Mouse (Mus musculus): ENCODE measurements around the gene Osbpl8. TPM values are rescaled to one million over a fixed set of nuclear protein-coding genes. Genes with fewer than 3 reads are reported as not detected.
"Not testable (repeated sequence)": the region's sequence is repeated elsewhere in the genome, so short reads cannot be mapped to it uniquely, and the experiment has no call there.

Gene Osbpl8
- polyA plus RNA-seq, 1 experiment from 2014 or later = 7.6 TPM

DNA sequence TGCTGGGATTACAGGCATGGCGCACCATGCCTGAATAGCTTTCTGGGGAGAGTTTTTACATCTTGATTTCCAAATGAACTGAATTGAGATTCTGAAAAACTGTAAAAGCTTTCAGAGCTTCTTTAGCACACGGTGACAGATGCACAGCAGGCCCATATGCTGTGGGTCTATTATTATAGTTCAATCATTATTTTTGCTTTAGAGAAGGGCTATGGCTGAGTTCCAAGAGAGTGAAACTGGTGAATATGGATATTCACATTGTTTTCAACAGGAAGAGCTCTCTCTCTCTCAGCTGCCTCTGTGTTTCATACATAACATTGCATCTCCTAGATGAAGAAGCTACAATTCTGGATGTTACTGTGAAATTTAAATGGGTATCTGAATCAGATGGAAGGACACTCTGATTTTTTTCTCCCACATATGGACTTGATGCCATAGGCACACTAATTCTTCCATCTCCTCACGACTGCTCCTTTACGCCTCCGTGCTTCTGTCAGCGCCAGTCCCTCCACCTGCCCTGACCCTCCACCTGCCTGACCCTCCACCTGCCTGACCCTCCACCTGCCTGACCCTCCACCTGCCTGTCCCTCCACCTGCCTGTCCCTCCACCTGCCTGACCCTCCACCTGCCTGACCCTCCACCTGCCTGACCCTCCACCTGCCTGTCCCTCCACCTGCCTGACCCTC lies 25.7 kb downstream of the Osbpl8 start:
- 87% methylated on average over 6 of the region's 6 CpGs for WGBS (ENCODE audit: insufficient replicate concordance)
- H3K9ac ChIP-seq = no peak overlapping the region
- no peak for ATAC-seq (ENCODE audit: low read depth)
- no peak overlapping the region for H3K4me3 ChIP-seq (replicated peaks)
- H3K9me3 ChIP-seq (replicated peaks) = no peaks in the 10 kb centered on the region
- H3K4me1 ChIP-seq (replicated peaks) = peaks cover 13% of the 10 kb centered on the region; the same call in 1 of the 2 replicates
- H3K36me3 ChIP-seq = no peaks in the 10 kb centered on the region
- H3K4me2 ChIP-seq = no peak overlapping the region
- H3K27me3 ChIP-seq = no peaks in the 10 kb centered on the region
- no peak overlapping the region for H3K27ac ChIP-seq
- DNase-seq = no peak

DNA sequence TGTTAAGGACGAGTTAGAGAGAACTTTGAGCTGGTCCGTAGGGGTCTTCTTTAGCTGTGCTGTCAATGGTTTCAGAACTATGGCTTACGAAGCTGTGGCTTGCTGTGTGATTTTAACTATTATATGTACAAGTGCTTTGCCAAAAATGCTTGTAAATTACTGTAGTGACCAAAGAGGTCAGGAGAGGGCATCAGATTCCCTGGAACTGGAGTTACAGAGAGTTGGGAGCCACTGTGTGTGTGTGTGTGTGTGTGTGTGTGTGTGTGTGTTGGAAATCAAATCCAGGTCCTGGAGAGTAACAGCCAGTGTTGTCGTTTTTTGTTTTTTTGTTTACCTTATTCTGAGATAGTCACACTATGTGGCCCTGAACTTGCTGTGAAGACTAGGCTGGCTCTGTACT lies 29.0 kb downstream of the Osbpl8 start:
- ATAC-seq (ENCODE audit: low read depth) (no peak), DNase-seq (no peak)
- Histone ChIP-seq H3K4me3 (replicated peaks) (no peak overlapping the region), H3K27ac (no peak overlapping the region), H3K9ac (no peak overlapping the region), H3K9me3 (replicated peaks) (no peaks in the 10 kb centered on the region), H3K27me3 (no peaks in the 10 kb centered on the region), H3K4me2 (no peak overlapping the region), H3K36me3 (peaks cover 8% of the 10 kb centered on the region), H3K4me1 (replicated peaks) (peaks cover 9% of the 10 kb centered on the region; the same call in 1 of the 2 replicates)
- 60% methylated on average over 4 of the region's 4 CpGs for WGBS (ENCODE audit: insufficient replicate concordance)

DNA sequence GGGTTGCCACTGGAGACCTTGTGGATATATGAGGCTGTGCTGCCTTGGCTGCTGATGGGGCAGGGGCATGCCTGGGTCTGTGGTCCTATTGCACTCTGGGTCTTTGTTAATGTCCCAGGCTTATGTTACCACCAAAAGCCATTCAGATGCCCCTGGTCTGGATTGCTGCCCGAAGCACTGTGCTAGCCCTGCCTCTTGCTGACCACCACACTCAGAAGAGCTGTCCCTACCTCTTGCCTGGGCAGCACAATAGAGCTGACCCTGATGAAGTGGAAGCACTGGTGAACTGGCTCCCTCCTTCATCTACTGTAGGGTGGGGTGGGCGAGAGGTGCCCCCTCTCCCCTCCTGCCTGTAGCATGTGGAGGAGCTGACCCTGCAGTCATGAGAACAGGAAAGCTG lies 31.6 kb downstream of the Osbpl8 start:
- no peak overlapping the region for H3K27ac ChIP-seq
- no peak overlapping the region for H3K9ac ChIP-seq
- no peaks in the 10 kb centered on the region for H3K27me3 ChIP-seq
- ATAC-seq (ENCODE audit: low read depth) (0 out of 2 replicates have a peak, but pooled peaks have one; percentile 17), DNase-seq (no peak)
- H3K4me3 ChIP-seq (replicated peaks) = no peak overlapping the region
- H3K9me3 ChIP-seq (replicated peaks) = no peaks in the 10 kb centered on the region
- H3K36me3 ChIP-seq = peaks cover 8% of the 10 kb centered on the region
- no peak overlapping the region for H3K4me2 ChIP-seq
- H3K4me1 ChIP-seq (replicated peaks) = peaks cover 8% of the 10 kb centered on the region
- 79% methylated on average over 2 of the region's 2 CpGs for WGBS (ENCODE audit: insufficient replicate concordance)

DNA sequence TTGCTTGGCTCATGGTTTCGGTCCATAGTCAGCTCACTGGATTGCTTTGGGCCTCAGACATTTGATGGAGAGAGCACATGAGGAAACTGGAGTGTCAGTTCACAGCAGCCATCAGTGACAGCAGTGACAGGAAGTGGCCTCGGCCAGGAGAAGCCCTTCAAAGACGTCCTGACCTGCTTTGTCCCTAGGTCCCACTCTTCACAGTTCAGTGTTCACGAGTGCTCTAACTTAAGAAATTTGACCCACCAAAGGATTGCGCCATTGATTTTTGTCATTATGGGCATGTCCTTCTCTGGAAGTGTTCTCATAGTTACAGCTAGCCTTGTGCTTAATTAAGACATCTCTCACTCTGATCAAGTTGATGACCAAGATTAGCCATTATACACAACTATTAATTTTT lies 34.2 kb downstream of the Osbpl8 start:
- H3K4me1 ChIP-seq (replicated peaks) = peaks cover 14% of the 10 kb centered on the region
- not testable (repeated sequence) for H3K4me3 ChIP-seq (replicated peaks); ATAC-seq (ENCODE audit: low read depth); H3K9me3 ChIP-seq (replicated peaks); H3K9ac ChIP-seq; H3K4me2 ChIP-seq; H3K27ac ChIP-seq; H3K36me3 ChIP-seq; DNase-seq; H3K27me3 ChIP-seq
- WGBS (ENCODE audit: insufficient replicate concordance) = 59% methylated on average over 5 of the region's 5 CpGs

DNA sequence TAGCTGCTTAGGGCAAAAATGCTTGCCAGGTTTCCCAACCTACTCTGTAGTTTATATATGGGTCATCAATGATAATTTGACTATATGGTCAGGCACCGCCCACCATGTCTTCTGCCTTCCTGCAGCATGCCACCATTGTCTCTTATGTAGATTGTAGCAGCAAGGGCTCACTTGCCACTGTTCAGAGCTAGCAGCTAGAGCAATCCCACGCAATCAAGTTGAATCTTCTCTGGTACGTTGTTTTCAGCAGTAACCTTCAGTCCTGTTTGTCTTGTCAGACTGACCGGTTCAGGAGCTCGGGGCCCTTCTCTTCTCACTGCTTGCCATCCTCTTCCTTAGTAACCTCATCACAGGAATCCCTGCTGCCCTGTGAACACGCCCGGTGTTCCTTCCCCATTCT lies 36.6 kb downstream of the Osbpl8 start:
- no peak overlapping the region for H3K27ac ChIP-seq
- no peaks in the 10 kb centered on the region for H3K9me3 ChIP-seq (replicated peaks)
- DNase-seq = no peak
- no peak overlapping the region for H3K9ac ChIP-seq
- ATAC-seq (ENCODE audit: low read depth) = no peak
- 68% methylated on average over 7 of the region's 7 CpGs for WGBS (ENCODE audit: insufficient replicate concordance)
- H3K36me3 ChIP-seq = peaks cover 12% of the 10 kb centered on the region
- peaks cover 11% of the 10 kb centered on the region; the same call in 1 of the 2 replicates for H3K4me1 ChIP-seq (replicated peaks)
- no peak overlapping the region for H3K4me3 ChIP-seq (replicated peaks)
- no peak overlapping the region for H3K4me2 ChIP-seq
- no peaks in the 10 kb centered on the region for H3K27me3 ChIP-seq

DNA sequence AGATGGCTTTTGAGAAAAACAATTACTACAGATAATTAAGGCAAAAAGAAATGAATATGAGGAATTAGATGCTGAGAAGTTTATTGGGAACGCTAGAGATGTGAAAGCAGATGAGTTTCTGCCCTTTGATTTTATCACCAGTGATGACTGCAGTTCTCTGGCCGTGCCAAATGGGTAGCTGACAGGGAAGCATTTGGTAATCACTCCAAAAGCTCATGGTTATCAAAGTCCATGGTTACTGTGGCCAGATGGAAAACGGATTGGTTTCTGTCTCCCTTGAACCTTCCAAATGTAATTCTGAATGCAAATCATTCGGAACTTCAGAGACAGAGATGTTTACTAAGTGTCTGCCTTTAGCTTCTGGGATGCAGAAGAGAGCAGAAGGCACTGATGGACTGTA lies 37.1 kb downstream of the Osbpl8 start:
- no peak overlapping the region for H3K4me3 ChIP-seq (replicated peaks)
- DNase-seq (no peak), ATAC-seq (ENCODE audit: low read depth) (no peak)
- WGBS (ENCODE audit: insufficient replicate concordance) = 70% methylated on average over 4 of the region's 4 CpGs
- H3K4me2 ChIP-seq = no peak overlapping the region
- peaks cover 8% of the 10 kb centered on the region for H3K36me3 ChIP-seq
- H3K4me1 ChIP-seq (replicated peaks) = peaks cover 11% of the 10 kb centered on the region; the same call in 1 of the 2 replicates
- H3K27ac ChIP-seq = no peak overlapping the region
- no peaks in the 10 kb centered on the region for H3K9me3 ChIP-seq (replicated peaks)
- H3K9ac ChIP-seq = no peak overlapping the region
- H3K27me3 ChIP-seq = no peaks in the 10 kb centered on the region

DNA sequence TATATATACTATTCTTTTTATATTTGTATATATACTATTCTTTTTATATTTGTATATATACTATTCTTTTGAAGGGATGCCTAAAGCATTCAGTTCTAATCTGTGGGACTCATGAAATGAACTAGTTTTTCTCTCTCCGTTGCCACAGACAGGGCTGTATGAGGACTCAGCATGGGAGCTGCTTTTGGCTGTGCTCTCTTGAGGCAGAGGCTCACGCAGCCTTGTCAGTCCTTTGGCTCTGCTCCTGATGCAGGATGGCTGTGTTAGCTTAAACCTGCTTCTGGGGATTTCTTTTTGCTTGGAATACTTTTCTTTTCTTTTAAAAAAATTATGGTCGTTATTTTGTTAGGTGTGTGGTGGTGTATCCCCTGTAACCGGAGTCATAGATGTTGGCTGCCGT lies 39.5 kb downstream of the Osbpl8 start:
- no peaks in the 10 kb centered on the region for H3K9me3 ChIP-seq (replicated peaks)
- H3K4me2 ChIP-seq = no peak overlapping the region
- H3K4me3 ChIP-seq (replicated peaks) = no peak overlapping the region
- no peak overlapping the region for H3K27ac ChIP-seq
- H3K4me1 ChIP-seq (replicated peaks) = peaks cover 11% of the 10 kb centered on the region; the same call in 1 of the 2 replicates
- ATAC-seq (ENCODE audit: low read depth) (no peak), DNase-seq (no peak)
- no peak overlapping the region for H3K9ac ChIP-seq
- WGBS (ENCODE audit: insufficient replicate concordance) = 90% methylated on average over 5 of the region's 5 CpGs
- H3K36me3 ChIP-seq = 0 out of 2 replicates have a peak, but pooled peaks cover 4% of the 10 kb centered on the region
- no peaks in the 10 kb centered on the region for H3K27me3 ChIP-seq

DNA sequence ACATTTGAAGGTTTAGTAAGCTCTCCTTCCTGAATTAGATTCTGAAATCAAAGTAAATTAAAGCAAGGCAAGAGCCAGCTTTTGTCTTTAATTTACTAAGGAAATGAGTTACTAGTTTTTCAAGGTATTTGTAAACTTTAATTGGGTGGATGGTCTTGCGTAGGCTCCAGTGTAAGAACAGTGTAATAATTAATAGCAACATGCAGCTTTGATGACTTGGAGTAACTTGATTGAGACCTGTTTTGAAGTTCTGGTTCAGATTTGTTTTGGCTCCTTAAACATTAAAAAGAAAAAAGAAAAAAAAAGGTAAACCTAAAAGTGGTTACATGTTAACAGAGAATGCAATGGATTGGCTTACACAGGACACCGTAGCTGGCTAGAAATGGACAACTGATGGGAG lies 40.9 kb downstream of the Osbpl8 start:
- 92% methylated on average over 2 of the region's 2 CpGs for WGBS (ENCODE audit: insufficient replicate concordance)
- H3K36me3 ChIP-seq = 0 out of 2 replicates have a peak, but pooled peaks cover 4% of the 10 kb centered on the region
- no peak overlapping the region for H3K27ac ChIP-seq
- no peaks in the 10 kb centered on the region for H3K9me3 ChIP-seq (replicated peaks)
- no peak overlapping the region for H3K4me2 ChIP-seq
- no peak overlapping the region for H3K4me3 ChIP-seq (replicated peaks)
- H3K27me3 ChIP-seq = no peaks in the 10 kb centered on the region
- no peak for DNase-seq
- H3K4me1 ChIP-seq (replicated peaks) = peaks cover 18% of the 10 kb centered on the region
- no peak for ATAC-seq (ENCODE audit: low read depth)
- H3K9ac ChIP-seq = no peak overlapping the region

DNA sequence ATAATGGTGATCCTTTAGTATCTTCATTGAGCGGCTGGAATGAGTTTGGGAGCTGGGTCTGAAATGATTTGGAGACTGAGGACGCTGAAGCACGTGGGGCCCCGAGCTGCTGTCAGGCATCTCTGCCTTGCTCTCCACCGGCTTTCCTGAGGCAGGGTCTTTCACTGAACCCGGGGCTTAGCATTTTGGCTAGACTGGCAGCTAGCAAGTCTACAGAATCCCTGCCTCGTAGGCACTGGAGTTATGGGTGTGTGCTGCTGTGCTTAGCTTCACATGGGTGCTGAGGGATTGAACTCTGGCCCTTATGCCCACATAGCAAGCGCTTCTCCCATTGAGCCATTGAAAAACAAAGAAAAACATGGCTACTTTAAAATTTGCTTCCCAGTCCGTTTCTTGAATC lies 42.8 kb downstream of the Osbpl8 start:
- H3K4me1 ChIP-seq (replicated peaks) = peaks cover 15% of the 10 kb centered on the region
- no peak overlapping the region for H3K4me3 ChIP-seq (replicated peaks)
- H3K36me3 ChIP-seq = 0 out of 2 replicates have a peak, but pooled peaks cover 4% of the 10 kb centered on the region
- no peaks in the 10 kb centered on the region for H3K27me3 ChIP-seq
- no peak for DNase-seq
- H3K9ac ChIP-seq = no peak overlapping the region
- no peaks in the 10 kb centered on the region for H3K9me3 ChIP-seq (replicated peaks)
- WGBS (ENCODE audit: insufficient replicate concordance) = 77% methylated on average over 9 of the region's 9 CpGs
- ATAC-seq (ENCODE audit: low read depth) = no peak
- H3K27ac ChIP-seq = no peak overlapping the region
- H3K4me2 ChIP-seq = no peak overlapping the region

DNA sequence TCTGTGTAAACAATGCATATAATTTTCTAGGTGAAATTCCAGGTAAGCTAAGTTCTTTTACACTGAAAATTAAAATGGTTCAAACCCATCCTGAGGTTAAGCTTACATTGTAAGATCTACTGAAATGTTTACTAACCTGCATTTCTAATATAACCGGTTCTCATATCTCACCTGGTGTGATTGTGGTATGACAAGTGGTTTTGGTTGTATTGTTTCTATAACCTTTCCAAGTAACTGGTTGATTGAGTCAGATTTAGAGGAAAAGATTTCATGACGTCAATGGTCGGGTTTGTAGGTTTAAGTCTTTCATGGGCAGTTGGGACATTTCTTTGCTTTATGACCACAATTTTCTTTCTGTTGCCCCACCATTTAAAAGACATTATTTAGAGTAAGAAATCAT lies 49.5 kb downstream of the Osbpl8 start:
- Histone ChIP-seq H3K27me3 (no peaks in the 10 kb centered on the region), H3K4me3 (replicated peaks) (no peak overlapping the region), H3K9ac (no peak overlapping the region), H3K36me3 (no peaks in the 10 kb centered on the region), H3K9me3 (replicated peaks) (no peaks in the 10 kb centered on the region), H3K27ac (no peak overlapping the region), H3K4me1 (replicated peaks) (peaks cover 19% of the 10 kb centered on the region), H3K4me2 (no peak overlapping the region)
- DNase-seq (no peak), ATAC-seq (ENCODE audit: low read depth) (no peak)
- WGBS (ENCODE audit: insufficient replicate concordance) = 79% methylated on average over 3 of the region's 3 CpGs

DNA sequence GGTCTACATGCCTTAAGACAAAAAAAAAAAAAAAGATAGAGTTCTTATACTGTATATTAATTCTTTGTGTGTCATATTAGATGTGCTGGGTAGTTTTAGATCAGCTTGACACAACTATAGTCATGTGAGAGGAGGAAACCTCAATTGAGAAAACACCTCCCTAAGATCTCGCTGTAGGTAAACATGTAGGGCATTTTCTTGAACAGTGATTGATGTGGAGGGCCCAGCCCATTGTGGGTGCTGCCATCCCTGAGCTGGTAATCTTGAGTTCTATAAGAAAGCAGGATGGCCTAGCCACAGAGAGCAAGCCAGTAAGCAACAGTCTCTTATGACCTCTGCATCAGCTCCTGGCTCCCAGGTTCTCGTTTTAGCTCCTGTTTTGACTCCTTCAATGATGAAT lies 50.1 kb downstream of the Osbpl8 start:
- no peaks in the 10 kb centered on the region; the same call in 1 of the 2 replicates for H3K36me3 ChIP-seq
- H3K4me2 ChIP-seq = no peak overlapping the region
- no peak overlapping the region for H3K27ac ChIP-seq
- no peaks in the 10 kb centered on the region for H3K27me3 ChIP-seq
- H3K9ac ChIP-seq = no peak overlapping the region
- no peaks in the 10 kb centered on the region for H3K9me3 ChIP-seq (replicated peaks)
- ATAC-seq (ENCODE audit: low read depth) (no peak), DNase-seq (no peak)
- 66% methylated on average over 2 of the region's 2 CpGs for WGBS (ENCODE audit: insufficient replicate concordance)
- peaks cover 17% of the 10 kb centered on the region for H3K4me1 ChIP-seq (replicated peaks)
- H3K4me3 ChIP-seq (replicated peaks) = no peak overlapping the region

DNA sequence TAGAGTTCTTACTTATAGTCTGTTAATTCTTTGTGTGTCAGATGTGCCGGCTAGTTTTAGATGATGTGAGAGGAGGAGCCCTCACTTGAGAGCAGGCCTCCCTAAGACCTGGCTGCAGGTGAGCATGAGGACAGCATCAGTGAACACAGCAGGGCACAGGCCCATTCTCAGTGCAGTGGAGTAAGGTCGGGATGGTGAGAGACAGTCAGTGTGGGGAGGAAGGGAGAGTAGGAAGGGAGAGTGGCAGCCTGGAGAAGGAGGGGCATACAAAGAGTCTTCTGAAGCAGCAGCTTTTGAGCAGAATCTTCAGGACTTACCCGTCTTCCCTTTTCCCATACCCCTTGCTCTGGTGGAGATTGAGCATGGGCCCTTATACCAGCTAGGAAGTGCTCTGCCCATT lies 51.0 kb downstream of the Osbpl8 start:
- no peak overlapping the region for H3K9ac ChIP-seq
- DNase-seq (no peak), ATAC-seq (ENCODE audit: low read depth) (no peak)
- H3K4me1 ChIP-seq (replicated peaks) = peaks cover 12% of the 10 kb centered on the region
- H3K9me3 ChIP-seq (replicated peaks) = no peaks in the 10 kb centered on the region
- 75% methylated on average over 3 of the region's 3 CpGs for WGBS (ENCODE audit: insufficient replicate concordance)
- no peak overlapping the region for H3K4me2 ChIP-seq
- H3K27ac ChIP-seq = no peak overlapping the region
- no peaks in the 10 kb centered on the region; the same call in 1 of the 2 replicates for H3K36me3 ChIP-seq
- H3K4me3 ChIP-seq (replicated peaks) = no peak overlapping the region
- H3K27me3 ChIP-seq = no peaks in the 10 kb centered on the region
